Mouse (Mus musculus): ENCODE results near the gene Wnk1. TPM values are rescaled to one million over a fixed set of nuclear protein-coding genes. Genes with fewer than 3 reads are reported as not detected.

Wnk1 gene
- polyA plus RNA-seq, 1 experiment from 2014 or later: 64.7 TPM

DNA sequence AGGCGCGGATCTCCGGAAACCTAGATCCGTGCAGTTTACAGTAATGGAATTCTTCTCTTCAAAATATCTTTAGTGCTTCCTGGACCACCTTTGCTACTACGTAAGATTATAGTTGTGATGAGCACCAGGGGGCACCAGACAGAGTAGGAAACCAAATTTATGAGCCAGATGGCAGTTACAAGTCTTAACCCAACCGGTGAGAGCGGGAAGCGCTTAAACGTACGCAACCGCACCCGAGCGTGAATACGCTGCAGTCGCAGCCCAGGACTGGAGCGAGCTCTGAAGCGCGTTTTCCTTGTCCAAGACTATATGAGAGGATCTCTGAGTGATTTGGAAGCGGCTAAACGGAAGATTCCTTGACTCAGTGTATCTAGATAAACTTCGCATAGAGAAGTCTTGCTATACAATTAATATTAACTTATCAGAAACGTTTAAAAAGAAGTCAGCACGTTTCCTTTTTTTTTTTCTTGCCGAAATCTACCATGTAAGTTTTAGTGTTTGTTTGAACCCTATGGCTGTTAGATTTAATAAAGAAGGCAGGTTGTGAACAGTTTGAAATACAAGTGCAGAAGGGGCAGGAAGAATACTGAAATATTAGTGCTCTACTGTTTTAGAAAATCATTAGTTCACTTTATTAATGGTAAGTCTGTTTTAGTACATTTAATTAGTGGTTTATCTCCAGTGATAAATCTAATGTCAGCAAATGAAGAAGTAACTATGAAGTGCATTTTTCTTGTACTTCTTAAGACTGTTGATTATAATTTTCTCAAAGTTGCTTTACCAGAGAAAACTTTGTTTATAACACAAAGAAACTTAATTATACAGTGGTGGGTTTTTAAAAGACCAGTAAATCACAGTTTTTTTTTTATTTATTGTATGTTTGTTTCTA lies 1.4 kb upstream of the Wnk1 start:
- peak overlapping the region; percentile 92 for H3K27ac ChIP-seq (replicated peaks)
- WGBS: 1% methylated on average over 24 of the region's 24 CpGs
- ATAC-seq (ENCODE audit: extremely low read depth, insufficient number of reproducible peaks, low FRiP score, low TSS enrichment): no peak

DNA sequence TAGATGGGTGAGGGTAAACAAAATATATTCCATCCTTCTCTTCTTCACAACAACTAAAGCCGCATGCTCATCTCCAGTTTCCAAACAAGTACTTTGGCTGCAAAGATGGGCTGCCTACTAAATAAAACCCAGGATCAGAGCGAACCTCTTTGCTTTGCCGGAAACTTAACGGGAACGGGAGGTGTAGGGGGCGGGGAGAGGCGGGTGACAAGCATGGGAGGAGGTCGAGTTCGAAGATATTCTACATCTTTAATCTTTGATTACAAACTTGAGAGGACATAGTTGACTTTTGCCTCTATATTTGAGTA lies 738 bp upstream of the Wnk1 start:
- peak overlapping the region; percentile 76 for H3K9ac ChIP-seq
- WGBS: under 1% methylated on average over 9 of the region's 9 CpGs
- peaks cover 21% of the 10 kb centered on the region for H3K4me1 ChIP-seq
- H3K27ac ChIP-seq (replicated peaks): peak overlapping the region; percentile 92
- no peaks in the 10 kb centered on the region for H3K9me3 ChIP-seq
- ATAC-seq (ENCODE audit: extremely low read depth, insufficient number of reproducible peaks, low FRiP score, low TSS enrichment): no peak
- H3K27me3 ChIP-seq (replicated peaks): no peaks in the 10 kb centered on the region
- H3K4me2 ChIP-seq: peak overlapping the region; percentile 84
- H3K36me3 ChIP-seq: peaks cover 12% of the 10 kb centered on the region
- peak overlapping the region; percentile 99 for H3K4me3 ChIP-seq

More for the DNA sequence above, 1.4 kb upstream of the Wnk1 start:
- Histone ChIP-seq H3K9me3 (no peaks in the 10 kb centered on the region), H3K36me3 (peaks cover 7% of the 10 kb centered on the region), H3K4me1 (peaks cover 15% of the 10 kb centered on the region), H3K4me2 (peak overlapping the region; percentile 84), H3K27me3 (replicated peaks) (no peaks in the 10 kb centered on the region), H3K9ac (peak overlapping the region; percentile 76), H3K4me3 (peak overlapping the region; percentile 99)

GRCm38 (mm10) chr6:120037636-120038365 lies 671 bp downstream of the Wnk1 start:
- WGBS: under 1% methylated on average over 83 of the region's 85 CpGs
- H3K4me2 ChIP-seq: peak overlapping the region; percentile 94
- H3K9me3 ChIP-seq: no peaks in the 10 kb centered on the region
- no peaks in the 10 kb centered on the region for H3K27me3 ChIP-seq (replicated peaks)
- H3K4me1 ChIP-seq: peaks cover 31% of the 10 kb centered on the region
- H3K27ac ChIP-seq (replicated peaks): peak overlapping the region; percentile 100
- peak; percentile 79 for ATAC-seq (ENCODE audit: extremely low read depth, insufficient number of reproducible peaks, low FRiP score, low TSS enrichment)
- H3K9ac ChIP-seq: peak overlapping the region; percentile 98
- peaks cover 23% of the 10 kb centered on the region for H3K36me3 ChIP-seq
- H3K4me3 ChIP-seq: peak overlapping the region; percentile 99

DNA sequence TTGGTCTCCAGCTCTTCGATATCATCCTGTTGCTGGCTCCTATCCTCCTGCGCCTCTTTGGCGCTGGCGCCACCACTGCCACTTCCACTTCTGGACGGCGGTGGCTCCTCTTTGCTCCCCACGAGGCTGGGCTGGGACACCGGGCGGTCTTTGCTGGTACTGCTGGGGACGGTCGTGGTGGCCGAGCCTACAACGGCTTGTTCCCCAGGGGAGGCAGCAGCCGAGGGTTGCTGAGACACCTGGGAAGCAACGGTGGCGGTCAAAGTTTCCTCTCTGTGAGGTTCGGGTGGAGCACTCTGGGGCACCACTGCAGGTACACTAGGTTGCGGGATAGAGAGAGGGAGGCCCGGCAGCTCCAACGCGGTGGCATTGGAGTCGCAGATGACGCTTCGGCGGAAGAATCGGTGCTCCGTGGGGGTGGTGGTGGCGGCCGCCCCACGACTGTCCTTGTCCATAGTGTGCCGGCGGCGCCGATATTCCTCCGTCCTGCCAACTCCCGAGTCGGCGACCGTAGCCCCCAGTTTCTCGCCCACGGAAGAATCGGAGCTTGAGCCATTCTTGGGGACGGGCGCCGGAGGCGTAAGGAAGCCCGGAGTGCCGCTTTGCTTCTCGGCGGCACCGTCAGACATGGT lies 1.4 kb downstream of the Wnk1 start:
- peak overlapping the region; percentile 99 for H3K4me3 ChIP-seq
- H3K36me3 ChIP-seq: peaks cover 30% of the 10 kb centered on the region
- H3K4me2 ChIP-seq: peak overlapping the region; percentile 94
- H3K9me3 ChIP-seq: no peaks in the 10 kb centered on the region
- peaks cover 36% of the 10 kb centered on the region for H3K4me1 ChIP-seq
- under 1% methylated on average over 51 of the region's 51 CpGs for WGBS
- peak overlapping the region; percentile 100 for H3K27ac ChIP-seq (replicated peaks)
- H3K27me3 ChIP-seq (replicated peaks): no peaks in the 10 kb centered on the region
- 0 out of 2 replicates have a peak, but pooled peaks have one; percentile 17 for ATAC-seq (ENCODE audit: extremely low read depth, insufficient number of reproducible peaks, low FRiP score, low TSS enrichment)
- peak overlapping the region; percentile 98 for H3K9ac ChIP-seq

GRCm38 (mm10) chr6:120024577-120024976 lies 13.9 kb downstream of the Wnk1 start:
- ATAC-seq (ENCODE audit: extremely low read depth, insufficient number of reproducible peaks, low FRiP score, low TSS enrichment): no peak
- no peak overlapping the region for H3K4me2 ChIP-seq
- peaks cover 18% of the 10 kb centered on the region for H3K4me1 ChIP-seq
- no peak overlapping the region for H3K4me3 ChIP-seq
- no peak overlapping the region for H3K9ac ChIP-seq
- H3K27me3 ChIP-seq (replicated peaks): no peaks in the 10 kb centered on the region
- H3K27ac ChIP-seq (replicated peaks): no peak overlapping the region
- H3K36me3 ChIP-seq: peaks cover 37% of the 10 kb centered on the region
- H3K9me3 ChIP-seq: no peaks in the 10 kb centered on the region

DNA sequence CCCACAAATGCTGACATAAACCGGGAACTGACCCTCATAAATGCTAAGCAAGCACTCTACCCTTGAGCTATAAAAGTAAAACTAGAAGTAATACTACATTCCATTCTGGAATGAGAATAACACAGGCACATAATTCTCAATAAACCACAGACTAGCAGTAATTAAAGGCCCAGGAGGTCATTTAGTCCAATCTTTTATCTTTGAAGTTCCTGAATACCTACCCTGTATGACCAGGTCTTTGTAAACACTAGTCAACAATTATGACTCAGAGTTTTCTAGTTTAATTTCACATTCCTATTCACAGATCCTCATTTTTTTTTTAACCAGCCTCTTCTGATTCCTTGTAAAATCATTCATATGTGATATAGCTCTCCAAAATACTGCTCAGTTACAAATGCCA lies 14.7 kb downstream of the Wnk1 start:
- Histone ChIP-seq H3K4me1 (peaks cover 22% of the 10 kb centered on the region), H3K4me2 (no peak overlapping the region), H3K9me3 (no peaks in the 10 kb centered on the region), H3K27me3 (replicated peaks) (no peaks in the 10 kb centered on the region), H3K4me3 (no peak overlapping the region), H3K36me3 (peaks cover 28% of the 10 kb centered on the region), H3K9ac (no peak overlapping the region), H3K27ac (replicated peaks) (no peak overlapping the region)
- ATAC-seq (ENCODE audit: extremely low read depth, insufficient number of reproducible peaks, low FRiP score, low TSS enrichment): no peak
- WGBS: 87% methylated on average over 1 of the region's 1 CpGs

GRCm38 (mm10) chr6:120022042-120022441 lies 16.4 kb downstream of the Wnk1 start:
- ATAC-seq (ENCODE audit: extremely low read depth, insufficient number of reproducible peaks, low FRiP score, low TSS enrichment): no peak
- no peak overlapping the region for H3K4me3 ChIP-seq
- no peaks in the 10 kb centered on the region for H3K9me3 ChIP-seq
- H3K9ac ChIP-seq: no peak overlapping the region
- peaks cover 21% of the 10 kb centered on the region for H3K36me3 ChIP-seq
- no peaks in the 10 kb centered on the region for H3K27me3 ChIP-seq (replicated peaks)
- H3K27ac ChIP-seq (replicated peaks): no peak overlapping the region
- 84% methylated on average over 3 of the region's 3 CpGs for WGBS
- peaks cover 25% of the 10 kb centered on the region for H3K4me1 ChIP-seq
- H3K4me2 ChIP-seq: no peak overlapping the region

DNA sequence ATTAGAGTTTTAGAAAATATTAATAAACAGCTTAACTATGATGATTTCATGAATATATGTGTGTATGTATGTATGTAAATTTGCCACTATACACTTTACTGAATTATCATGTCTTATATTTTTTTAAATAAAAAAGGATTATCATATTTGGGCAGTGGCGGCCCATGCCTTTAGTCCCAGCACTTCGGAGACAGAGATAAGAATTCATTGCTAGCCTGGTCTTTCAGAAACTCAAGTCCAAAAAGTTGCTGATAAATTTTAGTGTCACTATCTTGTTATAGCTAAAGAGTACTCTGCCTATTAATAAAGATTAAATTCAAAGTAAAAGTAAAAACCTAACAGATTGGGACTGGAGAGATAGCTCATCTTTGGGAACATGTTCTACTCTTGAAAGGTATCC lies 18.8 kb downstream of the Wnk1 start:
- no peak overlapping the region for H3K27ac ChIP-seq (replicated peaks)
- no peak overlapping the region for H3K9ac ChIP-seq
- WGBS: 72% methylated on average over 2 of the region's 2 CpGs
- no peak overlapping the region for H3K4me2 ChIP-seq
- 0 out of 2 replicates have a peak, but pooled peaks cover 4% of the 10 kb centered on the region for H3K36me3 ChIP-seq
- H3K27me3 ChIP-seq (replicated peaks): no peaks in the 10 kb centered on the region
- H3K4me1 ChIP-seq: peaks cover 21% of the 10 kb centered on the region
- no peaks in the 10 kb centered on the region for H3K9me3 ChIP-seq
- no peak for ATAC-seq (ENCODE audit: extremely low read depth, insufficient number of reproducible peaks, low FRiP score, low TSS enrichment)
- H3K4me3 ChIP-seq: no peak overlapping the region

GRCm38 (mm10) chr6:120013125-120013524 lies 25.3 kb downstream of the Wnk1 start:
- H3K4me2 ChIP-seq: no peak overlapping the region
- ATAC-seq (ENCODE audit: extremely low read depth, insufficient number of reproducible peaks, low FRiP score, low TSS enrichment): no peak
- no peaks in the 10 kb centered on the region for H3K9me3 ChIP-seq
- H3K4me1 ChIP-seq: peaks cover 15% of the 10 kb centered on the region; the same call in 1 of the 2 replicates
- no peak overlapping the region for H3K9ac ChIP-seq
- H3K36me3 ChIP-seq: no peaks in the 10 kb centered on the region
- H3K27me3 ChIP-seq (replicated peaks): no peaks in the 10 kb centered on the region
- no peak overlapping the region for H3K4me3 ChIP-seq
- 65% methylated on average over 1 of the region's 1 CpGs for WGBS
- no peak overlapping the region for H3K27ac ChIP-seq (replicated peaks)

GRCm38 (mm10) chr6:120011440-120011839 lies 27.0 kb downstream of the Wnk1 start:
- H3K36me3 ChIP-seq: no peaks in the 10 kb centered on the region
- 82% methylated on average over 1 of the region's 1 CpGs for WGBS
- no peaks in the 10 kb centered on the region for H3K9me3 ChIP-seq
- no peak overlapping the region for H3K9ac ChIP-seq
- no peak overlapping the region for H3K27ac ChIP-seq (replicated peaks)
- ATAC-seq (ENCODE audit: extremely low read depth, insufficient number of reproducible peaks, low FRiP score, low TSS enrichment): no peak
- H3K27me3 ChIP-seq (replicated peaks): no peaks in the 10 kb centered on the region
- no peak overlapping the region for H3K4me3 ChIP-seq
- no peak overlapping the region for H3K4me2 ChIP-seq
- peaks cover 12% of the 10 kb centered on the region; the same call in 1 of the 2 replicates for H3K4me1 ChIP-seq

GRCm38 (mm10) chr6:120011001-120011400 lies 27.5 kb downstream of the Wnk1 start:
- WGBS: 60% methylated on average over 1 of the region's 1 CpGs
- ATAC-seq (ENCODE audit: extremely low read depth, insufficient number of reproducible peaks, low FRiP score, low TSS enrichment): no peak
- no peak overlapping the region for H3K9ac ChIP-seq

More at GRCm38 (mm10) chr6:120011001-120011400, 27.5 kb downstream of the Wnk1 start:
- Histone ChIP-seq H3K27me3 (replicated peaks) (no peaks in the 10 kb centered on the region), H3K9me3 (no peaks in the 10 kb centered on the region), H3K4me3 (no peak overlapping the region), H3K4me1 (peaks cover 12% of the 10 kb centered on the region; the same call in 1 of the 2 replicates), H3K27ac (replicated peaks) (no peak overlapping the region), H3K4me2 (no peak overlapping the region), H3K36me3 (no peaks in the 10 kb centered on the region)

All from heart, embryonic 13.5 days (tissue).